Mouse (Mus musculus): ENCODE measurements around the gene Ces1g. TPM values are rescaled to one million over a fixed set of nuclear protein-coding genes. Genes with fewer than 3 reads are reported as not detected.

The Ces1g gene
- polyA plus RNA-seq, 1 experiment = not detected

DNA sequence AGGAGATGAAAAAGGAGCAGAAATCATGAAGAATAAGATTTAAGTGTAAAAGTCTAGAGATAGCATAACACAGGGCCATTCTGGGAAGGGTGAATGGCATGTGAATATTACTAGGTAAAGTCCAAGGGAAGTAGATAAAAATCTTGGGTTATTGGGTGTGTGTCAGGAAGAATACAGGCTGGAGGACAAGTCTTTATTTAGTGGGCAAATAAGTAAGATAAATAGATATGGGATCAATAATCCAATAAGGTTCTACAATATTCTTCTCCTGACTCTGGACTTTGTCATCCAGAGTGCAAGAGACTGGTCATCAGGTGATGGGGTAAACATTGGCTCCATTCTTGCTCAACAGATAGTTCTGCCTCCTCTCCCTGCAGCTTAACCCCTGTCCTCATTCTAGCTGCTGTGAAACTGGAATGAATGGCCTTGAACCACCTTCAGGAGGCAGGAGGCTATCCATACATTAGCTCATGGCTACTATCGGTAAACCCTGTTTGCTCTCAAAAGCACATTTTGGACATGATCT lies 84.6 kb downstream of the Ces1g start:
- no peak for TF ChIP-seq CTCF (IDR thresholded peaks at IDR 0.05; ENCODE audit: low read depth, low read length)
- no peak for TF ChIP-seq POLR2A (IDR thresholded peaks at IDR 0.05; ENCODE audit: insufficient read depth, low read length)
- no peak for TF ChIP-seq EP300 (IDR thresholded peaks at IDR 0.05; ENCODE audit: insufficient read depth, low read depth, low read length)
- no peak overlapping the region for H3K27ac ChIP-seq (ENCODE audit: insufficient read depth, low read length)
- no peak overlapping the region for H3K4me3 ChIP-seq (ENCODE audit: low read depth, low read length)
- no peaks in the 10 kb centered on the region for H3K4me1 ChIP-seq (ENCODE audit: control insufficient read depth, insufficient read depth, low read length)
- H3K27me3 ChIP-seq (ENCODE audit: control insufficient read depth, insufficient read depth, low read length, poor library complexity, severe bottlenecking) = no peaks in the 10 kb centered on the region
- H3K9me3 ChIP-seq (replicated peaks; ENCODE audit: control insufficient read depth, insufficient read depth, low read length, poor library complexity, severe bottlenecking) = no peaks in the 10 kb centered on the region; the same call in 1 of the 2 replicates
- H3K36me3 ChIP-seq (ENCODE audit: control insufficient read depth, insufficient read depth, low read length, poor library complexity, severe bottlenecking) = no peaks in the 10 kb centered on the region
- H3K9ac ChIP-seq (ENCODE audit: low read depth, poor library complexity, severe bottlenecking) = no peak overlapping the region

Other genes starting within 250 kb of the Ces1g start
- gene Ces1c, start 206.0 kb downstream of the Ces1g start, polyA plus RNA-seq (2011; ENCODE audit: insufficient read depth, insufficient read length, low read depth, missing spikeins) = not detected in 2 replicates
- not detected in 2 replicates for gene Ces1d, start 139.5 kb downstream of the Ces1g start, polyA plus RNA-seq (2011; ENCODE audit: insufficient read depth, insufficient read length, low read depth, missing spikeins)
- not detected in 2 replicates for gene Ces1e, start 107.7 kb downstream of the Ces1g start, polyA plus RNA-seq (2011; ENCODE audit: insufficient read depth, insufficient read length, low read depth, missing spikeins)
- not detected in 2 replicates for gene Ces1f, start 57.6 kb downstream of the Ces1g start, polyA plus RNA-seq (2011; ENCODE audit: insufficient read depth, insufficient read length, low read depth, missing spikeins)
- not detected in 2 replicates for gene Ces1h, start 42.4 kb upstream of the Ces1g start, polyA plus RNA-seq (2011; ENCODE audit: insufficient read depth, insufficient read length, low read depth, missing spikeins)
- gene Ces5a, start 198.5 kb upstream of the Ces1g start, polyA plus RNA-seq (2011; ENCODE audit: insufficient read depth, insufficient read length, low read depth, missing spikeins) = not detected in 2 replicates